Mouse (Mus musculus) kidney, adult 2 months (tissue): ENCODE measurements around the gene C1qtnf7.

Experiments used
- CTCF ChIP-seq: fragments of 200-500 bp; conservative IDR thresholded peaks from 2 replicates; pipeline ENCODE4 v1.5.1; 2011; ENCODE audit warnings: low read depth, mild to moderate bottlenecking, control low read depth, low read length, moderate library complexity, mixed read lengths; ENCODE audit not compliant: insufficient read depth, insufficient read length
- POLR2A ChIP-seq: fragments of 200-500 bp; IDR thresholded peaks from one replicate; pipeline ENCODE4 v1.6.1; 2011; ENCODE audit warnings: low read depth, low read length, control low read depth

DNA sequence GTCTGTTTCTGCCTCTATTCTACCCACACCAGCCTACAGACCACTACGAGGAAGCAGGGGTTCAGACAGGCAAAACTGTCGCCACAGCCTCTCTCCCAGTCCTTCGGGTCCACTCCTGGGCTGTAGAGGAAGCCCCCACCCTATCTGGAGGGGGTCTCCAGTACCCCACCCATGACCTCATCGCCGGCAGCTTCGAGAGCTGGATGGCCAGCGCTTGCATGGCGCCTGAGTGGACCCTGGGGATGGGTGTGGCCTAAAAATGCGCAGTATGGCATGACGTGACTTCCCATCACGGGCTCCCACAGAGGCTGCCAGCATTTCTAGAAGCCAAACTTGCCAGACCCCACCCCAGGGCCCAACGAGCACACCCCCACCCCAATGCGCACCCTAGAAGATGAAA, 2.0 kb downstream of the C1qtnf7 start:
- TF ChIP-seq CTCF: no peak
- TF ChIP-seq POLR2A: no peak
